Mouse (Mus musculus): ENCODE data around the gene Smc5. TPM values are rescaled to one million over a fixed set of nuclear protein-coding genes. Genes with fewer than 3 reads are reported as not detected.

Gene Smc5
- polyA plus RNA-seq, 1 experiment = 135 TPM

DNA sequence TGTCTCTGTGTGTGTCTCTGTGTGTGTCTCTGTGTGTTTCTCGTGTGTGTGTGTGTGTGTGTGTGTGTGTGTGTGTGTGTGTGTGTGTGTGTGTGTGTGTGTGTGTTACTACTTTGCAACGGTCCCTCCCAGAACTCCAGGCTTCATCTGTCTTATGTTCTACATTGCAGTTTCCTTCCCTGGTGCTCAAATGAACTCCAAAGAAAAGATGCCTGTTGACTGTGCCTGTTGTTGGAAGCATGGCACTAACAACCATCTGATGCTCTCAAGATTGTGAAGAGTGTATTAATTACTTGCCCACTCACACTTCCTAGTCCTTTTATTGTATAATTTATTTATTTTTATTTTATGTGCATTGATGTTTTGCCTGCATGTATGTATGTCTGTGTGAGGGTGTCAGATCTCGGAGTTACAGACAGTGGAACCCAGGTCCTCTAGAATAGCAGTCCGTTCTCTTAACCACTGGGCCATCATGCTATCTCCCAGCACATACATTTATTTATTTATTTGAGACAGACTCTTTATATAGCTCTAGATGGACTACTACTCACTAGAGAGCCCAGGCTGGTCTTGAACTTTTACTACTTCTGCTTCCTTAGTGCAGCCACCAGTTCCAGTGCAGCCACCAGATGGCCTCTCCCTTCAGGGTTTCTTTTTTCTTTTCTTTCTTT lies 492 bp upstream of the Smc5 start:
- no peak overlapping the region for H3K9ac ChIP-seq (ENCODE audit: low read depth, poor library complexity, severe bottlenecking)
- no peak for TF ChIP-seq EP300 (IDR thresholded peaks at IDR 0.05; ENCODE audit: insufficient read depth, low read depth, low read length)
- TF ChIP-seq POLR2A (IDR thresholded peaks at IDR 0.05; ENCODE audit: insufficient read depth, low read length) = no peak
- TF ChIP-seq CTCF (IDR thresholded peaks at IDR 0.05; ENCODE audit: low read depth, low read length) = no peak

GRCm38 (mm10) chr19:23256771-23257170 lies 16.9 kb downstream of the Smc5 start:
- H3K4me1 ChIP-seq (ENCODE audit: control insufficient read depth, insufficient read depth, low read length) = no peaks in the 10 kb centered on the region
- H3K36me3 ChIP-seq (ENCODE audit: control insufficient read depth, insufficient read depth, low read length, poor library complexity, severe bottlenecking) = peaks cover 32% of the 10 kb centered on the region
- TF ChIP-seq EP300 (IDR thresholded peaks at IDR 0.05; ENCODE audit: insufficient read depth, low read depth, low read length) (no peak), CTCF (IDR thresholded peaks at IDR 0.05; ENCODE audit: low read depth, low read length) (no peak)
- H3K27me3 ChIP-seq (ENCODE audit: control insufficient read depth, insufficient read depth, low read length, poor library complexity, severe bottlenecking) = no peaks in the 10 kb centered on the region
- no peak overlapping the region for H3K27ac ChIP-seq (ENCODE audit: insufficient read depth, low read length)
- no peak overlapping the region for H3K4me3 ChIP-seq (ENCODE audit: low read depth, low read length)
- H3K9ac ChIP-seq (ENCODE audit: low read depth, poor library complexity, severe bottlenecking) = no peak overlapping the region
- H3K9me3 ChIP-seq (replicated peaks; ENCODE audit: control insufficient read depth, insufficient read depth, low read length, poor library complexity, severe bottlenecking) = no peaks in the 10 kb centered on the region

More for the DNA sequence above, 492 bp upstream of the Smc5 start:
- H3K27ac ChIP-seq (ENCODE audit: insufficient read depth, low read length) = no peak overlapping the region
- H3K27me3 ChIP-seq (ENCODE audit: control insufficient read depth, insufficient read depth, low read length, poor library complexity, severe bottlenecking) = no peaks in the 10 kb centered on the region
- no peaks in the 10 kb centered on the region for H3K4me1 ChIP-seq (ENCODE audit: control insufficient read depth, insufficient read depth, low read length)
- peak overlapping the region; percentile 47 for H3K4me3 ChIP-seq (ENCODE audit: low read depth, low read length)
- no peaks in the 10 kb centered on the region for H3K9me3 ChIP-seq (replicated peaks; ENCODE audit: control insufficient read depth, insufficient read depth, low read length, poor library complexity, severe bottlenecking)
- H3K36me3 ChIP-seq (ENCODE audit: control insufficient read depth, insufficient read depth, low read length, poor library complexity, severe bottlenecking) = peaks cover 2% of the 10 kb centered on the region; the same call in 1 of the 2 replicates

DNA sequence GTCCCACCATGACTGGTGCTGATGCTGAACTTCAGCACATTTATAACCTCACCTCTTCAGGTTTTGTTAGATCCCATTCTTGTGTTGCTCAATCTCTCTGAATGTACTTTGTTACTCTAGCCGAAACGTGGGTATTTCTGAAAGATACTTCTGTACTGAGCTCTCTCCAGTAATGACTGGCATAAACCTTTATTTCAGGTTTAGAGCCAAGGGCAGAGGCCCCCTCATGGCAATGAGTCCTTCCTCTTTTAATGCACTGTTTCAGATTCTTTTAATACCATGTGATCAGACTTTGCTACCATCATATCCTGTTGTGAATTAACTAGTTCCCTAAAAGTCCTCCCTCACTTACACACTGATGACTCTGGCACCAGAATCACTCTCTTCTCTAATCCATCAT lies 27.2 kb downstream of the Smc5 start:
- TF ChIP-seq POLR2A (IDR thresholded peaks at IDR 0.05; ENCODE audit: insufficient read depth, low read length) (no peak), CTCF (IDR thresholded peaks at IDR 0.05; ENCODE audit: low read depth, low read length) (no peak), EP300 (IDR thresholded peaks at IDR 0.05; ENCODE audit: insufficient read depth, low read depth, low read length) (no peak)

GRCm38 (mm10) chr19:23225065-23225464 lies 48.6 kb downstream of the Smc5 start:
- Histone ChIP-seq H3K36me3 (ENCODE audit: control insufficient read depth, insufficient read depth, low read length, poor library complexity, severe bottlenecking) (peaks cover 13% of the 10 kb centered on the region), H3K27me3 (ENCODE audit: control insufficient read depth, insufficient read depth, low read length, poor library complexity, severe bottlenecking) (no peaks in the 10 kb centered on the region), H3K4me3 (ENCODE audit: low read depth, low read length) (no peak overlapping the region), H3K9ac (ENCODE audit: low read depth, poor library complexity, severe bottlenecking) (no peak overlapping the region), H3K27ac (ENCODE audit: insufficient read depth, low read length) (no peak overlapping the region), H3K4me1 (ENCODE audit: control insufficient read depth, insufficient read depth, low read length) (no peaks in the 10 kb centered on the region), H3K9me3 (replicated peaks; ENCODE audit: control insufficient read depth, insufficient read depth, low read length, poor library complexity, severe bottlenecking) (no peaks in the 10 kb centered on the region)
- TF ChIP-seq CTCF (IDR thresholded peaks at IDR 0.05; ENCODE audit: low read depth, low read length) (no peak), POLR2A (IDR thresholded peaks at IDR 0.05; ENCODE audit: insufficient read depth, low read length) (no peak), EP300 (IDR thresholded peaks at IDR 0.05; ENCODE audit: insufficient read depth, low read depth, low read length) (no peak)

More for the DNA sequence above, 27.2 kb downstream of the Smc5 start:
- H3K9me3 ChIP-seq (replicated peaks; ENCODE audit: control insufficient read depth, insufficient read depth, low read length, poor library complexity, severe bottlenecking) = no peaks in the 10 kb centered on the region
- H3K36me3 ChIP-seq (ENCODE audit: control insufficient read depth, insufficient read depth, low read length, poor library complexity, severe bottlenecking) = peaks cover 8% of the 10 kb centered on the region
- no peak overlapping the region for H3K4me3 ChIP-seq (ENCODE audit: low read depth, low read length)
- no peaks in the 10 kb centered on the region for H3K4me1 ChIP-seq (ENCODE audit: control insufficient read depth, insufficient read depth, low read length)
- H3K27me3 ChIP-seq (ENCODE audit: control insufficient read depth, insufficient read depth, low read length, poor library complexity, severe bottlenecking) = no peaks in the 10 kb centered on the region
- H3K9ac ChIP-seq (ENCODE audit: low read depth, poor library complexity, severe bottlenecking) = no peak overlapping the region
- H3K27ac ChIP-seq (ENCODE audit: insufficient read depth, low read length) = no peak overlapping the region

DNA sequence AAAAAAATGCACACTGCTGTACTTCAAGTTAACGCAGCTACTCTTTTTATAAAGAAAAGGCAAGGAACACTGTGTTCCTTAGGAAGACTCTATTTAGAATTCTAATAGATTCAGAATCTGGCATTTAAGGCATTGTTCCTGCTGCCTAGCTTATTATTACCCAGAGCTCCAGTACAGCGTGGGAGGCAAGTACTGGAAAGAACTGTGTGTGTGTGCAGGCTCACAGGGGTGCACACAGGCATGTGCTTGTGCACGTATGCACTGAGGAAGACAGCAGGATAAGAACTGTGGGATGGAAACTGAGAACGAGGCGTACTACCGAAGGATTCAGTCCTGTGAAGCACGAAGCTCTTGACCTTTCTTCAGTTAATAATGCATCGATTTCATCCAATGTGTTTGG lies 59.4 kb downstream of the Smc5 start:
- no peak for TF ChIP-seq CTCF (IDR thresholded peaks at IDR 0.05; ENCODE audit: low read depth, low read length)
- TF ChIP-seq POLR2A (IDR thresholded peaks at IDR 0.05; ENCODE audit: insufficient read depth, low read length) = no peak
- no peak for TF ChIP-seq EP300 (IDR thresholded peaks at IDR 0.05; ENCODE audit: insufficient read depth, low read depth, low read length)
- Histone ChIP-seq H3K4me3 (ENCODE audit: low read depth, low read length) (no peak overlapping the region), H3K27ac (ENCODE audit: insufficient read depth, low read length) (no peak overlapping the region), H3K27me3 (ENCODE audit: control insufficient read depth, insufficient read depth, low read length, poor library complexity, severe bottlenecking) (no peaks in the 10 kb centered on the region), H3K9ac (ENCODE audit: low read depth, poor library complexity, severe bottlenecking) (no peak overlapping the region), H3K36me3 (ENCODE audit: control insufficient read depth, insufficient read depth, low read length, poor library complexity, severe bottlenecking) (peaks cover 22% of the 10 kb centered on the region), H3K9me3 (replicated peaks; ENCODE audit: control insufficient read depth, insufficient read depth, low read length, poor library complexity, severe bottlenecking) (no peaks in the 10 kb centered on the region), H3K4me1 (ENCODE audit: control insufficient read depth, insufficient read depth, low read length) (no peaks in the 10 kb centered on the region)

DNA sequence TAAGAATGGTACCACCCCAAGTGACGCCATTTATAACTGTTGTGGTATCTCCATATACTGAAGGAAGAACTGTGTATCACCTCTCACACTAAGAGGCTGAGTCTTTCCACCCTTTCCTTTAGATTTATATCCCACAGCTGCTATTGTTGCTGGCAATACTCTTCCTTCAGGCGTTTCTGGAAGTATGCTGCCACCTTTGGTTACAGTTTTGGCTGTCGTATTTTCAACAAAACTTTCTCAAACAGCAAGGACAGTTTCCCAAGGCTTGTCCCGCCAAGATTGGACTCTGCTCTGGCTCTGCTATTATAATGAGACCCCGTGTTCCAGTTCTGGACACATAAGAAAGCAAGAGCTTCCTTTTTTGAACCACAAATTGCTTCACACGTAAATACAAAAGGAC lies 62.4 kb downstream of the Smc5 start:
- no peak overlapping the region for H3K9ac ChIP-seq (ENCODE audit: low read depth, poor library complexity, severe bottlenecking)
- no peak overlapping the region for H3K4me3 ChIP-seq (ENCODE audit: low read depth, low read length)
- H3K27ac ChIP-seq (ENCODE audit: insufficient read depth, low read length) = no peak overlapping the region
- H3K36me3 ChIP-seq (ENCODE audit: control insufficient read depth, insufficient read depth, low read length, poor library complexity, severe bottlenecking) = peaks cover 23% of the 10 kb centered on the region
- TF ChIP-seq EP300 (IDR thresholded peaks at IDR 0.05; ENCODE audit: insufficient read depth, low read depth, low read length) (no peak), CTCF (IDR thresholded peaks at IDR 0.05; ENCODE audit: low read depth, low read length) (no peak), POLR2A (IDR thresholded peaks at IDR 0.05; ENCODE audit: insufficient read depth, low read length) (no peak)
- H3K9me3 ChIP-seq (replicated peaks; ENCODE audit: control insufficient read depth, insufficient read depth, low read length, poor library complexity, severe bottlenecking) = no peaks in the 10 kb centered on the region
- no peaks in the 10 kb centered on the region for H3K4me1 ChIP-seq (ENCODE audit: control insufficient read depth, insufficient read depth, low read length)
- no peaks in the 10 kb centered on the region for H3K27me3 ChIP-seq (ENCODE audit: control insufficient read depth, insufficient read depth, low read length, poor library complexity, severe bottlenecking)

Data from ES-Bruce4 (cell line).